Mouse (Mus musculus) midbrain, embryonic 14.5 days (tissue): ENCODE results near the gene Rtbdn. TPM values are rescaled to one million over a fixed set of nuclear protein-coding genes. Genes with fewer than 3 reads are reported as not detected.

Source experiments
- ATAC-seq: fragments of 200-750 bp; cut with Nextera tagmentation; 2 replicates; pipeline ENCODE4 v1.8.0; 2017; ENCODE audit warnings: moderate number of reproducible peaks, moderate library complexity; ENCODE audit not compliant: low FRiP score, low TSS enrichment
- DNase-seq: peaks from one replicate; pipeline ENCODE4 v3.0.0-alpha.2; 2015
- H3K27ac ChIP-seq: fragments of 300-500 bp; sonication (generic); replicated peaks from 2 replicates; pipeline ENCODE4 v1.5.1; 2014; ENCODE audit warnings: mild to moderate bottlenecking, low read depth, low read length, moderate library complexity
- H3K27me3 ChIP-seq: fragments of 300-500 bp; sonication (generic); 2 replicates; pipeline ENCODE4 v1.6.1; 2014; ENCODE audit warnings: low read length, control low read depth, mixed read lengths; ENCODE audit not compliant: control insufficient read depth, insufficient read depth
- H3K36me3 ChIP-seq: fragments of 300-500 bp; sonication (generic); 2 replicates; pipeline ENCODE4 v1.6.1; 2014; ENCODE audit warnings: low read length, control low read depth; ENCODE audit not compliant: control insufficient read depth, insufficient read depth
- H3K4me1 ChIP-seq: fragments of 300-500 bp; sonication (generic); 2 replicates; pipeline ENCODE4 v1.6.1; 2014; ENCODE audit warnings: mild to moderate bottlenecking, antibody characterized with exemption, low read length, control low read depth; ENCODE audit not compliant: control insufficient read depth, insufficient read depth
- H3K4me2 ChIP-seq: fragments of 300-500 bp; sonication (generic); 2 replicates; pipeline ENCODE4 v1.6.1; 2014; ENCODE audit warnings: mild to moderate bottlenecking, low read length, moderate library complexity
- H3K4me3 ChIP-seq: fragments of 300-500 bp; sonication (generic); replicated peaks from 2 replicates; pipeline ENCODE4 v1.5.1; 2014; ENCODE audit warnings: low read depth, low read length
- H3K9ac ChIP-seq: fragments of 300-500 bp; sonication (generic); replicated peaks from 2 replicates; pipeline ENCODE4 v1.6.1; 2014; ENCODE audit warnings: mild to moderate bottlenecking, low read length, moderate library complexity
- H3K9me3 ChIP-seq: fragments of 300-500 bp; sonication (generic); 2 replicates; pipeline ENCODE4 v1.6.1; 2016; ENCODE audit warnings: low read length, control low read depth, mixed read lengths; ENCODE audit not compliant: control insufficient read depth
- WGBS: fragments of 180-500 bp; shearing (Covaris S2); extraction: QIAGEN DNeasy Blood & Tissue Kit; methylation state at CpG from one replicate; pipeline ENCODE4 v1.1.7; 2014; 5-methylcytosine and 5-hydroxymethylcytosine counted together
- polyA plus RNA-seq: library from polyadenylated mRNA; unstranded; fragments of >200 nt; fragmentation: Nextera tagmentation; extraction: Ambion mirVana; gene quantifications from 2 replicates; pipeline ENCODE4 v1.2.1, GENCODE M21; 2014

Rtbdn gene
- polyA plus RNA-seq, 1 experiment from 2014 or later: 0.99 TPM

DNA sequence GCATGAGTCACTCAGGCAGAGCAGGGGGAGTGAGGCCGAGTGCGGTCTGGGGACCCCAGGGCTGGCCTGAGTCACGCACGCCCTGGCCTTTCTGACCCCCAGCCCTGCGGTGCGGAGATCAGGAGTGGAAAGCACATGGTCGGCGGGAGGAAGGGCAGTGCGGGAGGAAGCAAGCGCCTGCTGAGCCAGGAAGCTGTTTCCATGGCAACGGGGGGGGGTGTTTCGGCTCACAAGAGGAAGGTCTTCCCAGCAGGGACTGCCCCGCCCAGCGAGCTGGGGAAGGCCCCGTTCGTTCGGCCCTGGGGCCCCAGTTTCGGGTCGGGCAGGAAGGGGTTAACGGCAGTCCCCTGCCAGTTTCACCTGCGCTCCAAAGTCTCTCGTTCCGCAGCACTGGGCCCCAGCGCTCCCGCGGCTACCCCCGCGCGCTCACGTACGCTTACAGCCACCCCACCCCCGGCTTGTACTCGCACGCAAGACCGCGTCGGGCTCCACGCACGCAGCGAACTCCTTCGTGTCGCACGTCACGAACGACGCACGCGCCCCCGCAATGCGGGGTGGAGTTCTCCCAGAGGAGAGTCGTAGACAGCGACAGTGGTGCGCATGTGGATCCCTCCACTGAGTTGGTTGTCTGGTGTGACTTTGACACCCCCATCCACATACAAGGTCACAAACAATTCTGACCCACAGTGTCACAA lies 39.0 kb downstream of the Rtbdn start:
- Histone ChIP-seq H3K9me3 (no peaks in the 10 kb centered on the region), H3K27ac (peak overlapping the region; percentile 49), H3K4me2 (peak overlapping the region; percentile 99), H3K36me3 (no peaks in the 10 kb centered on the region), H3K27me3 (0 out of 2 replicates have a peak, but pooled peaks cover 9% of the 10 kb centered on the region), H3K9ac (peak overlapping the region; percentile 50), H3K4me3 (peak overlapping the region; percentile 46), H3K4me1 (peaks cover 27% of the 10 kb centered on the region)
- WGBS: under 1% methylated on average over 53 of the region's 53 CpGs
- DNase-seq (peak; percentile 89), ATAC-seq (peak; percentile 29; the same call in 1 of the 2 replicates)

GRCm38 (mm10) chr8:84986379-84986945 lies 39.7 kb downstream of the Rtbdn start:
- Histone ChIP-seq H3K27me3 (0 out of 2 replicates have a peak, but pooled peaks cover 9% of the 10 kb centered on the region), H3K36me3 (no peaks in the 10 kb centered on the region), H3K4me2 (peak overlapping the region; percentile 99), H3K4me3 (peak overlapping the region; percentile 46), H3K4me1 (peaks cover 28% of the 10 kb centered on the region), H3K9ac (peak overlapping the region; percentile 50; the same call in 1 of the 2 replicates), H3K27ac (peak overlapping the region; percentile 49; the same call in 1 of the 2 replicates), H3K9me3 (no peaks in the 10 kb centered on the region)
- 35% methylated on average over 8 of the region's 8 CpGs for WGBS
- ATAC-seq: no peak
- peak; percentile 49 for DNase-seq

DNA sequence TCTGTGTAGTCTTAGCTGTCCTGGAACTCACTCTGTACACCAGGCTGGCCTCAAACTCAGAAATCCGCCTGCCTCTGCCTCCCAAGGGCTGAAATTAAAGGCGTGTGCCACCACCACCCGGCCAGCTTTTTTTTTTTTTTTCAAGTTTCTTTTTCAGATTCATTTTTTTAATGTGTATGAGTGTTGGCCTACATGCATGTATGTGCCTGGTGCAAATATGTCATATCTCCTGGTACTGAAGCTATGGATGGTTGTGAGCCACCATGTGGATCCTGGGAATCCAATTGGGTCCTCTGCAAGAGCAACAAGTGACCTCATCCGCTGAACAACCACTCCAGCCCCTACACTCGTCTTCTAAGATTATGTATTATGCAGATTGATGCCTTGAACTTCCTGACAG lies 40.6 kb downstream of the Rtbdn start:
- H3K9ac ChIP-seq: no peak overlapping the region
- H3K4me1 ChIP-seq: peaks cover 24% of the 10 kb centered on the region
- no peak overlapping the region for H3K4me3 ChIP-seq
- ATAC-seq (no peak), DNase-seq (no peak)
- H3K4me2 ChIP-seq: no peak overlapping the region
- H3K27me3 ChIP-seq: 0 out of 2 replicates have a peak, but pooled peaks cover 9% of the 10 kb centered on the region
- WGBS: 82% methylated on average over 5 of the region's 5 CpGs
- no peaks in the 10 kb centered on the region for H3K9me3 ChIP-seq
- H3K27ac ChIP-seq: no peak overlapping the region
- H3K36me3 ChIP-seq: no peaks in the 10 kb centered on the region

DNA sequence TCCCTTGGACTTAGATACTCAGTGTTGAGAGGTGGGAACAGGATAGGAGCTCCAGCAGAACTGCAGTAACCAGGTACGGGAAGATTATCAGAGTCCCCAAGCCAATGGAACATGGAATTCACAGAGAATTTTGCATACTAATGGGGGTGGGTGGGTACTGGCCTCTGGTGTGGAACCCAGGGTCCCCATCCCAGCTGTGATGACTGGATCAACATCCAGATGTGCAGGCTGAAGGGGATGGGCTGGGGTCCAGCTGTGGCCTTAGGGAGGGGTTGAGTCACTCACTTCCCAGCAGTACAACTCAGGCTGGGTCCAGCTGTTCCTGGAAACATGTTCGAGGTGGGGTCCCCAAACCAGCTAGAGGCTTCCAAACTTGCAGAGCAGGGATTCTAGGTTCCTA lies 41.1 kb downstream of the Rtbdn start:
- peaks cover 24% of the 10 kb centered on the region for H3K4me1 ChIP-seq

GRCm38 (mm10) chr8:84989311-84989731 lies 42.5 kb downstream of the Rtbdn start:
- H3K27me3 ChIP-seq: 0 out of 2 replicates have a peak, but pooled peaks cover 9% of the 10 kb centered on the region
- no peak overlapping the region for H3K4me3 ChIP-seq
- no peak overlapping the region for H3K27ac ChIP-seq
- no peaks in the 10 kb centered on the region for H3K9me3 ChIP-seq
- ATAC-seq: no peak
- H3K9ac ChIP-seq: no peak overlapping the region
- H3K36me3 ChIP-seq: no peaks in the 10 kb centered on the region
- DNase-seq: no peak
- H3K4me2 ChIP-seq: peak overlapping the region; percentile 93
- 8% methylated on average over 15 of the region's 15 CpGs for WGBS
- H3K4me1 ChIP-seq: peaks cover 24% of the 10 kb centered on the region

More for the DNA sequence above, 41.1 kb downstream of the Rtbdn start:
- DNase-seq (no peak), ATAC-seq (no peak)
- H3K27ac ChIP-seq: no peak overlapping the region
- H3K4me2 ChIP-seq: no peak overlapping the region
- no peaks in the 10 kb centered on the region for H3K9me3 ChIP-seq
- H3K4me3 ChIP-seq: no peak overlapping the region
- H3K36me3 ChIP-seq: no peaks in the 10 kb centered on the region
- no peak overlapping the region for H3K9ac ChIP-seq
- H3K27me3 ChIP-seq: 0 out of 2 replicates have a peak, but pooled peaks cover 9% of the 10 kb centered on the region
- WGBS: 67% methylated on average over 2 of the region's 2 CpGs

- Histone ChIP-seq H3K9me3 (no peaks in the 10 kb centered on the region), H3K27ac (peak overlapping the region; percentile 79), H3K36me3 (peaks cover 2% of the 10 kb centered on the region; the same call in 1 of the 2 replicates), H3K4me3 (peak overlapping the region; percentile 62), H3K4me1 (peaks cover 21% of the 10 kb centered on the region), H3K4me2 (peak overlapping the region; percentile 93), H3K27me3 (0 out of 2 replicates have a peak, but pooled peaks cover 10% of the 10 kb centered on the region), H3K9ac (peak overlapping the region; percentile 61)
- ATAC-seq: peak; percentile 49; the same call in 1 of the 2 replicates
- under 1% methylated on average over 15 of the region's 15 CpGs for WGBS
- peak; percentile 96 for DNase-seq
Measured at GRCm38 (mm10) chr8:84989810-84990209, 43.0 kb downstream of the Rtbdn start.

DNA sequence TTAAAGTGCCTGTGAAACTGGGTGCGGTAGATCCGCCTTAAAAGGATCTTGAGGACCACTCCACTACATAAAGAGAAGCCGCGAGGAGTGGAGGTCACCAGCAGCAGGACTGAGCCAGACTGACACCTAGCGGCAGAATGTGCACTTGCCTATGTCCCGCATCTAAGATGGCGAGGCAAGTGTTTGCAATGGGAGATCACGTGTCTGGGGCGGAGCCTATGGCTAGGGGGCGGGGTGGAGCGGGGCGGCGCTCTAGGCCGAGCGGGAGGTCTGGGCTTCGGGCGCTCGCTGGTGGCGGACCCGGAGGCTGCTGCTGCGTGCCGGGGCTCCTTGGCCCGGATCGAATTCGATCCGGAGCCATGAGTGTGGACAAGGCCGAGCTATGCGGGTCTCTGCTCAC lies 43.6 kb downstream of the Rtbdn start, which contains the start of gene Hook2:
TSS of gene Hook2 (plus strand) at position 255 of the 400 bp plus-strand sequence.
- Histone ChIP-seq H3K4me1 (peaks cover 16% of the 10 kb centered on the region), H3K27ac (peak within 1 kb of the TSS; percentile 79), H3K9me3 (no peaks in the 10 kb centered on the region), H3K4me2 (peak within 1 kb of the TSS; percentile 93), H3K27me3 (0 out of 2 replicates have a peak, but pooled peaks cover 13% of the 10 kb centered on the region), H3K36me3 (peaks cover 6% of the 10 kb centered on the region; the same call in 1 of the 2 replicates), H3K9ac (peak within 1 kb of the TSS; percentile 77), H3K4me3 (peak within 1 kb of the TSS; percentile 62)
- under 1% methylated on average over 28 of the region's 28 CpGs for WGBS
- DNase-seq (peak; percentile 98), ATAC-seq (peak; percentile 88)

DNA sequence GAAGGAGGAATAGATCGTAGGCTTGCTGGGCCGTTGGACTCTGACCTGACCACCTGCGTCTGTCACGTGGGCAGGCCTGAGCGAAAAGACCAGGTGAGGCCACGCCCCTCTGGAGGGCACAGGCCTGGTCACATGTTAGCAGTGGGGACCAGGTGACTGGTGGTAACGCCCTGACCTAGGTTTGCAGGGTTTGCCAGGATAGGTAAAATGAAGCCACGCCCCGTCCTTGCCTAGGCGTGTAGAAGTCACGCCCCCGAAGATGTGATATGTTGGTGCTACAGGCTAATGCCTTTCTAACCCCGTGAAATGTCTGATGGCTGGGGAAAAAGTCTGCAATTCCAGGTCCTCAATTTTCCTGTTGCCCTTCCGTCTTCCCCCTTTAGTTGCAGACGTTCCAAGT lies 44.0 kb downstream of the Rtbdn start:
- H3K9me3 ChIP-seq: no peaks in the 10 kb centered on the region
- peak overlapping the region; percentile 72 for H3K27ac ChIP-seq
- peak; percentile 64 for ATAC-seq
- H3K9ac ChIP-seq: peak overlapping the region; percentile 77
- DNase-seq: peak; percentile 61
- 1% methylated on average over 15 of the region's 15 CpGs for WGBS
- H3K36me3 ChIP-seq: peaks cover 6% of the 10 kb centered on the region; the same call in 1 of the 2 replicates
- peak overlapping the region; percentile 93 for H3K4me2 ChIP-seq
- H3K4me3 ChIP-seq: peak overlapping the region; percentile 62
- H3K4me1 ChIP-seq: peaks cover 12% of the 10 kb centered on the region
- H3K27me3 ChIP-seq: 0 out of 2 replicates have a peak, but pooled peaks cover 13% of the 10 kb centered on the region
